Mouse (Mus musculus) kidney, embryonic 16.5 days (tissue): ENCODE measurements around the gene Nip7. TPM values are rescaled to one million over a fixed set of nuclear protein-coding genes. Genes with fewer than 3 reads are reported as not detected.

Source experiments
- ATAC-seq: fragments of 200-750 bp; cut with Nextera tagmentation; 2 replicates; pipeline ENCODE4 v1.8.0; 2017; ENCODE audit warnings: moderate TSS enrichment; ENCODE audit not compliant: low FRiP score, low TSS enrichment
- H3K27ac ChIP-seq: fragments of 300-500 bp; sonication (generic); 2 replicates; pipeline ENCODE4 v1.5.1; 2014; ENCODE audit warnings: low read length
- H3K27me3 ChIP-seq: fragments of 300-500 bp; sonication (generic); 2 replicates; pipeline ENCODE4 v1.6.1; 2014; ENCODE audit warnings: low read length, control low read depth, mixed read lengths; ENCODE audit not compliant: insufficient read depth
- H3K36me3 ChIP-seq: fragments of 300-500 bp; sonication (generic); 2 replicates; pipeline ENCODE4 v1.6.1; 2014; ENCODE audit warnings: low read length, control low read depth, mixed read lengths; ENCODE audit not compliant: insufficient read depth
- H3K4me1 ChIP-seq: fragments of 300-500 bp; sonication (generic); 2 replicates; pipeline ENCODE4 v1.6.1; 2014; ENCODE audit warnings: low read length, control low read depth, mixed read lengths; ENCODE audit not compliant: insufficient read depth
- H3K4me2 ChIP-seq: fragments of 300-500 bp; sonication (generic); replicated peaks from 2 replicates; pipeline ENCODE4 v1.6.1; 2014; ENCODE audit warnings: low read depth, low read length
- H3K4me3 ChIP-seq: fragments of 300-500 bp; sonication (generic); 2 replicates; pipeline ENCODE4 v1.5.1; 2014; ENCODE audit warnings: mild to moderate bottlenecking, low read length
- H3K9ac ChIP-seq: fragments of 300-500 bp; sonication (generic); replicated peaks from 2 replicates; pipeline ENCODE4 v1.6.1; 2014; ENCODE audit warnings: low read length
- H3K9me3 ChIP-seq: fragments of 300-500 bp; sonication (generic); 2 replicates; pipeline ENCODE4 v1.6.1; 2016; ENCODE audit warnings: low read length, control low read depth
- WGBS: fragments of 180-500 bp; shearing (Covaris S2); extraction: QIAGEN DNeasy Blood & Tissue Kit; methylation state at CpG from one replicate; pipeline ENCODE4 v1.1.7; 2014; 5-methylcytosine and 5-hydroxymethylcytosine counted together
- polyA plus RNA-seq: library from polyadenylated mRNA; unstranded; fragments of >200 nt; fragmentation: Nextera tagmentation; extraction: Ambion mirVana; gene quantifications from 2 replicates; pipeline ENCODE4 v1.2.1, GENCODE M21; 2015

Gene Nip7
- polyA plus RNA-seq, 1 experiment from 2014 or later: 87.3 TPM

GRCm38 (mm10) chr8:107062613-107063012 lies 5.9 kb downstream of the Nip7 start:
- Histone ChIP-seq H3K9ac (no peak overlapping the region), H3K9me3 (no peaks in the 10 kb centered on the region), H3K36me3 (peaks cover 20% of the 10 kb centered on the region), H3K4me2 (no peak overlapping the region), H3K27me3 (no peaks in the 10 kb centered on the region), H3K4me3 (no peak overlapping the region), H3K27ac (no peak overlapping the region), H3K4me1 (peaks cover 13% of the 10 kb centered on the region)
- WGBS: 95% methylated on average over 1 of the region's 1 CpGs
- ATAC-seq: no peak

GRCm38 (mm10) chr8:107065511-107066496 lies 9.1 kb downstream of the Nip7 start, which contains the start of gene Tmed6:
Gene Tmed6, minus strand, starts transcription at chr8:107065644.
- Histone ChIP-seq H3K36me3 (peaks cover 11% of the 10 kb centered on the region), H3K27me3 (no peaks in the 10 kb centered on the region), H3K27ac (peak within 1 kb of the TSS; percentile 65), H3K9ac (no peak within 1 kb of the TSS), H3K9me3 (no peaks in the 10 kb centered on the region), H3K4me2 (no peak within 1 kb of the TSS; the same call in 1 of the 2 replicates), H3K4me1 (peaks cover 8% of the 10 kb centered on the region; the same call in 1 of the 2 replicates), H3K4me3 (no peak within 1 kb of the TSS)
- ATAC-seq: peak; percentile 72
- 48% methylated on average over 17 of the region's 17 CpGs for WGBS

- Histone ChIP-seq H3K4me2 (no peak overlapping the region), H3K4me3 (no peak overlapping the region), H3K9me3 (no peaks in the 10 kb centered on the region), H3K27me3 (no peaks in the 10 kb centered on the region), H3K27ac (no peak overlapping the region), H3K9ac (no peak overlapping the region), H3K36me3 (peaks cover 65% of the 10 kb centered on the region), H3K4me1 (no peaks in the 10 kb centered on the region)
- 84% methylated on average over 4 of the region's 4 CpGs for WGBS
- ATAC-seq: no peak
Measured at GRCm38 (mm10) chr8:107073706-107074105, 17.0 kb downstream of the Nip7 start.

- Histone ChIP-seq H3K4me2 (no peak overlapping the region), H3K4me1 (no peaks in the 10 kb centered on the region), H3K9me3 (no peaks in the 10 kb centered on the region), H3K36me3 (peaks cover 70% of the 10 kb centered on the region), H3K27ac (no peak overlapping the region), H3K9ac (no peak overlapping the region), H3K4me3 (no peak overlapping the region), H3K27me3 (no peaks in the 10 kb centered on the region)
- ATAC-seq: no peak
- 92% methylated on average over 1 of the region's 1 CpGs for WGBS
Measured at GRCm38 (mm10) chr8:107074128-107074527, 17.5 kb downstream of the Nip7 start.

- Histone ChIP-seq H3K4me2 (no peak overlapping the region), H3K9ac (no peak overlapping the region), H3K4me3 (no peak overlapping the region), H3K27me3 (no peaks in the 10 kb centered on the region), H3K27ac (no peak overlapping the region), H3K4me1 (no peaks in the 10 kb centered on the region), H3K9me3 (no peaks in the 10 kb centered on the region), H3K36me3 (peaks cover 72% of the 10 kb centered on the region)
- no peak for ATAC-seq
- 88% methylated on average over 7 of the region's 7 CpGs for WGBS
Measured at GRCm38 (mm10) chr8:107076239-107076888, 19.7 kb downstream of the Nip7 start.

GRCm38 (mm10) chr8:107085358-107085757 lies 28.7 kb downstream of the Nip7 start:
- WGBS: 97% methylated on average over 17 of the region's 17 CpGs
- H3K36me3 ChIP-seq: peaks cover 72% of the 10 kb centered on the region
- H3K9me3 ChIP-seq: peaks cover 6% of the 10 kb centered on the region; the same call in 1 of the 2 replicates
- no peak overlapping the region for H3K9ac ChIP-seq
- H3K4me2 ChIP-seq: no peak overlapping the region
- H3K27ac ChIP-seq: no peak overlapping the region
- H3K4me1 ChIP-seq: no peaks in the 10 kb centered on the region
- no peak overlapping the region for H3K4me3 ChIP-seq
- ATAC-seq: no peak
- no peaks in the 10 kb centered on the region for H3K27me3 ChIP-seq

GRCm38 (mm10) chr8:107086018-107086417 lies 29.3 kb downstream of the Nip7 start:
- whole genome bisulfite sequencing: 98% methylated on average over 5 of the region's 5 CpGs
- Histone ChIP-seq H3K9ac (no peak overlapping the region), H3K9me3 (peaks cover 6% of the 10 kb centered on the region; the same call in 1 of the 2 replicates), H3K4me2 (no peak overlapping the region), H3K4me3 (no peak overlapping the region), H3K27ac (no peak overlapping the region), H3K36me3 (peaks cover 72% of the 10 kb centered on the region), H3K27me3 (no peaks in the 10 kb centered on the region), H3K4me1 (no peaks in the 10 kb centered on the region)
- ATAC-seq: no peak

GRCm38 (mm10) chr8:107088526-107089063 lies 31.9 kb downstream of the Nip7 start:
- Histone ChIP-seq H3K27me3 (no peaks in the 10 kb centered on the region), H3K9ac (no peak overlapping the region), H3K4me2 (no peak overlapping the region), H3K4me1 (no peaks in the 10 kb centered on the region; the same call in 1 of the 2 replicates), H3K27ac (no peak overlapping the region), H3K9me3 (peaks cover 6% of the 10 kb centered on the region; the same call in 1 of the 2 replicates), H3K36me3 (peaks cover 70% of the 10 kb centered on the region), H3K4me3 (no peak overlapping the region)
- WGBS: 95% methylated on average over 5 of the region's 5 CpGs
- ATAC-seq: no peak

- H3K9me3 ChIP-seq: peaks cover 6% of the 10 kb centered on the region; the same call in 1 of the 2 replicates
- over 99% methylated on average over 7 of the region's 7 CpGs for WGBS
- no peak overlapping the region for H3K27ac ChIP-seq
- H3K4me2 ChIP-seq: no peak overlapping the region
- H3K27me3 ChIP-seq: no peaks in the 10 kb centered on the region
- no peak overlapping the region for H3K4me3 ChIP-seq
- no peak for ATAC-seq
- peaks cover 17% of the 10 kb centered on the region; the same call in 1 of the 2 replicates for H3K4me1 ChIP-seq
- H3K36me3 ChIP-seq: peaks cover 59% of the 10 kb centered on the region
- H3K9ac ChIP-seq: no peak overlapping the region
Measured at GRCm38 (mm10) chr8:107090531-107090930, 33.9 kb downstream of the Nip7 start.
